Mouse (Mus musculus): ENCODE data around the gene Olfr1109.

Gene Olfr1109

DNA sequence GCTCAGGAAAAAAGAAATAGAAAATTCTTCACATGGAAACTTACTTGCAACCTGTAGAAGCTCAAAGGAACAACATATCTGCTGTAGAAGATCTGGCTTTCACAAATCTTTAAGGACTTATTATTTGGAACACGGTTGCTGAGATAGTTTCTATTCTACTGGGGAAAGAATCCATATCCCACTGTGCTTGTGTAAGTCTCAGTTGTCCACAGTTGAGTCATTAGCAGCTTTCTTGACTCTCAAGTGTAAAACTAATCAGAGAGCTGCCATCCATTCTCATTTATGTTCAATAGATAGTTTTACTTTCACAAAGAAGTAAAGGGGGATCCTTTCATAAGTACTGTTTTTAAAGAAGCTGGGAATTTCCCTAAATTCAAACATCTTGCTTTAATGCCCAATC is at the start of gene Olfr1109:
TSS of gene Olfr1109 (minus strand) at position 101 of the 400 bp plus-strand sequence.
- no peak for DNase-seq (ENCODE audit: low spot score in 2 of 2)

DNA sequence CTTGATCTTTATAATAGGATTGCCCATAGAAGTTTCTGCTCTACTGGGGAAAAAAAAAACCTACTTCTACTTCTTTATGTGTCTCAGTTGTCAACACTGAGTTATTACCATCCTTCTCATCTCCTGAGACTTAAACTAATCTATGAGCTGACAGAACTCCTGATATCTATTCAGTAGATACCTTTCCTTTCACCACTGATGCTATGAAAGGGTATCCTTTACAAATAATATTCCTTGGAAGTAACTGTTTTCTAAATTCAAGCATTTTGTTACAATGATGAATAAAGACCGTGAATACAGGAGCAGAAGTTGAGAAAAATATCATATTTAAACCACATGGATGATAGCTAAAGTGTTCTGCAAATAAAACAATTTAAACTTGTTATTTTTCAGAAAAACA is 44.4 kb upstream of the Olfr1109 start, which contains the start of gene Olfr1110:
TSS of gene Olfr1110 (minus strand) at position 101 of the 400 bp plus-strand sequence.
- no peak for DNase-seq (ENCODE audit: low spot score in 2 of 2)

GRCm38 (mm10) chr2:87114467-87114866 is 18.7 kb upstream of the Olfr1109 start, which contains the start of gene Olfr259:
Gene Olfr259 (minus strand): TSS chr2:87114567.
- no peak for DNase-seq (ENCODE audit: low spot score in 2 of 2)

DNA sequence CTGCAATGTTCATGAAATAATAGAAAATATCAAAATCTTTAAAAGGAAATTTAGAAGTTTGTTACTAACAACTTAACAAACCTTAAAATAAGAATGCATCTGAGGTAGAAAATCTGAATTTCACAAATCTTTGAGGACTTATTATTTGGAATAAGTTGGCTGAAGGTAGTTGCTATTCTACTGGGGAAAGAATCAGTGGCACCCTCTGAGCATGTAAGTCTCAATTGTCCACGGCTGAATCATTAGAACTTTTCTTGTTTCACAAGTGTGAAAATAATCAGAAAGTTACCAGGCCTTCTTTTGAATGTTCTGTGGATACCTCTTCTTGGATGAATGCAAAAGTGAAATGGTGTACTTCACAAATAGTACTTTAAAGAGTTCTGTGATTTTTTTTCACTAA is 20.1 kb downstream of the Olfr1109 start, which contains the start of gene Olfr1107:
TSS of gene Olfr1107 (minus strand) at position 101 of the 400 bp plus-strand sequence.
- DNase-seq (ENCODE audit: low spot score in 2 of 2) = no peak

GRCm38 (mm10) chr2:87052173-87052572 is 43.6 kb downstream of the Olfr1109 start, which contains the start of gene Olfr1106:
Gene Olfr1106 (minus strand): TSS chr2:87052273.
- DNase-seq (ENCODE audit: low spot score in 2 of 2) = no peak

Measured in spleen, postnatal 4 days (tissue).